ENCODE assay signal across 13 mouse cellular contexts in the genomic region with DNA sequence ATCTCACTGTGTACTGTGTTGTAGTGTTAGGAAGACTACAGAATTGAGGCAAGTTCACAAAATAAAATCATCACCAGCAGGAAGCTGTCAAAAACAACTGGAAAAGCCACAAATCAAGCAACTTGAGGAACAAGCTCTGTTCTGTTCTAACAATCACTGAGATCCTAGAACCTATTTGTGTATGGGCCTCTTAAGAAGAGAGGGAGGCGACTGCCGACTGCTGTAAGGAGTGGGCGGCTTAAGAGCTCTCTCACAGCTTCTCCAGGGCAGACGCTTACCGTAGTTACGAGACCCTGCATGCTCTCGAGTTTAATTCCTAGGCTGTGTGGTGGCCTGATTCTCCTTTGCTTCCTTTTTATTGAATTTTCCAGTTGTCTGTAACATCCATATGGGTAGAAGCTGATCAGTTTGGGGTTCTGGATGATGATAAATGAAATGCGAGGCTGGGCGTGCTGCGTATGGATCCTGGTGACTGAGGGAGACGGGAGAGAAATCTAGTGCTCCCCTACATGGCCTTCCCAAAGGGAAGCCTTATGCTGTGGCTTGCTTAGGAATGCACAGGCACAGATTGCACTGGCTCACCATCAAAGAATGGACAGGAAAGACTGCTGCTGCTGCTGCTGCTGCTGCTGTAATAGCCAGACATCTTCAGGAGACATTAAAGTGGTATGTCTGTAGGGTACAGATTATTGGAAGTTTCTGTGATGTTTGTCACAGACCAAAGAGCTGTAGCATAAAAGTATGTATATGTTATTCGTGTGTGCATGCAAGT.
DNase-seq lines count a peak whose midpoint lies in the region; ATAC-seq and TF ChIP-seq lines count a peak whose summit lies in the region.
"Had no signal": no experiment of that assay in that cellular context is flagged by ENCODE, and none has a peak within 500 bp of the region (broad histone marks: within the 10 kb centered on the region; RNA-seq: fewer than 3 reads in every experiment).

No protein-coding gene starts in this region.

- peak overlapping the region; percentile 80 for H3K27ac ChIP-seq in heart, embryonic 12.5 days (ENCODE audit: poor library complexity, severe bottlenecking)
- peak overlapping the region; percentile 90 for H3K27ac ChIP-seq in lung, embryonic 16.5 days (ENCODE audit: low read length)
- peak overlapping the region; percentile 75 for H3K27ac ChIP-seq in embryonic facial prominence, embryonic 12.5 days
- no peak overlapping the region for H3K27ac ChIP-seq in forebrain, embryonic 15.5 days (replicated peaks)
- no peak overlapping the region for H3K27ac ChIP-seq in cerebellum, adult 2 months (ENCODE audit: insufficient read depth, low read length)
- H3K27ac ChIP-seq: neural tube, embryonic 12.5 days had no signal

- TF ChIP-seq POLR2A in myocyte (IDR thresholded peaks at IDR 0.05; ENCODE audit: insufficient read length, low read depth): no peak
- no peak for TF ChIP-seq POLR2A in cerebellum, adult 2 months (IDR thresholded peaks at IDR 0.05; ENCODE audit: borderline replicate concordance, insufficient read depth, low read length)

- H3K9ac ChIP-seq in heart, embryonic 12.5 days: peak overlapping the region; percentile 51
- H3K9ac ChIP-seq in lung, embryonic 16.5 days (ENCODE audit: low read length): peak overlapping the region; percentile 49
- no peak overlapping the region for H3K9ac ChIP-seq in embryonic facial prominence, embryonic 12.5 days
- H3K9ac ChIP-seq in forebrain, embryonic 15.5 days (replicated peaks): no peak overlapping the region
- H3K9ac ChIP-seq: neural tube, embryonic 12.5 days had no signal

- peaks cover 100% of the 10 kb centered on the region for H3K79me2 ChIP-seq in myocyte (ENCODE audit: control insufficient read depth, insufficient read depth)

- 42% methylated on average over 12 of the region's 12 CpGs for WGBS in heart, embryonic 12.5 days
- 40% methylated on average over 12 of the region's 12 CpGs for WGBS in lung, embryonic 16.5 days
- WGBS in embryonic facial prominence, embryonic 12.5 days: 56% methylated on average over 12 of the region's 12 CpGs
- 60% methylated on average over 12 of the region's 12 CpGs for WGBS in forebrain, embryonic 15.5 days
- WGBS in cerebellum, adult 2 months: 70% methylated on average over 12 of the region's 12 CpGs

- ATAC-seq in heart, embryonic 12.5 days (ENCODE audit: insufficient number of reproducible peaks, low FRiP score): peak; percentile 19; the same call in 1 of the 2 replicates
- peak; percentile 65 for ATAC-seq in lung, embryonic 16.5 days (ENCODE audit: low read depth)
- ATAC-seq in embryonic facial prominence, embryonic 12.5 days (ENCODE audit: insufficient number of reproducible peaks, insufficient read depth, low FRiP score, low TSS enrichment): no peak
- no peak for ATAC-seq in forebrain, embryonic 15.5 days (replicated peaks)
- ATAC-seq: forebrain, embryonic 16.5 days; hindbrain, embryonic 16.5 days had no signal

- peak overlapping the region; percentile 41 for H3K4me2 ChIP-seq in heart, embryonic 12.5 days
- H3K4me2 ChIP-seq in lung, embryonic 16.5 days (ENCODE audit: low read depth, low read length): peak overlapping the region; percentile 33
- peak overlapping the region; percentile 18 for H3K4me2 ChIP-seq in embryonic facial prominence, embryonic 12.5 days (replicated peaks)
- peak overlapping the region; percentile 99 for H3K4me2 ChIP-seq in myocyte (ENCODE audit: low read depth)
- no peak overlapping the region for H3K4me2 ChIP-seq in forebrain, embryonic 15.5 days (replicated peaks)
- H3K4me2 ChIP-seq: liver, embryonic 11.5 days; neural tube, embryonic 12.5 days had no signal

- no peaks in the 10 kb centered on the region for H3K27me3 ChIP-seq in heart, embryonic 12.5 days (replicated peaks)
- H3K27me3 ChIP-seq in lung, embryonic 16.5 days (ENCODE audit: control insufficient read depth, insufficient read depth, low read depth, low read length): no peaks in the 10 kb centered on the region
- no peaks in the 10 kb centered on the region for H3K27me3 ChIP-seq in embryonic facial prominence, embryonic 12.5 days
- H3K27me3 ChIP-seq in myocyte (ENCODE audit: control insufficient read depth, insufficient read depth, insufficient read length): no peaks in the 10 kb centered on the region
- H3K27me3 ChIP-seq in forebrain, embryonic 15.5 days: no peaks in the 10 kb centered on the region
- no peaks in the 10 kb centered on the region for H3K27me3 ChIP-seq in cerebellum, adult 2 months (ENCODE audit: control insufficient read depth, insufficient read depth, low read length)
- H3K27me3 ChIP-seq: neural tube, embryonic 12.5 days had no signal

- no peak for TF ChIP-seq CTCF in cerebellum, adult 2 months (IDR thresholded peaks at IDR 0.05; ENCODE audit: borderline replicate concordance, insufficient read depth, low read depth, low read length)

- H3K4me3 ChIP-seq in heart, embryonic 12.5 days: no peak overlapping the region
- H3K4me3 ChIP-seq in lung, embryonic 16.5 days (ENCODE audit: low read length): peak overlapping the region; percentile 17; the same call in 1 of the 2 replicates
- no peak overlapping the region for H3K4me3 ChIP-seq in embryonic facial prominence, embryonic 12.5 days
- H3K4me3 ChIP-seq in myocyte: peak overlapping the region; percentile 8
- no peak overlapping the region for H3K4me3 ChIP-seq in forebrain, embryonic 15.5 days
- no peak overlapping the region for H3K4me3 ChIP-seq in cerebellum, adult 2 months (replicated peaks; ENCODE audit: insufficient read depth, low read depth, low read length)
- H3K4me3 ChIP-seq: neural tube, embryonic 12.5 days had no signal

- H3K4me1 ChIP-seq in heart, embryonic 12.5 days (replicated peaks): peaks cover 90% of the 10 kb centered on the region
- H3K4me1 ChIP-seq in lung, embryonic 16.5 days (replicated peaks; ENCODE audit: control insufficient read depth, insufficient read depth, low read length): peaks cover 78% of the 10 kb centered on the region
- H3K4me1 ChIP-seq in embryonic facial prominence, embryonic 12.5 days: peaks cover 58% of the 10 kb centered on the region
- H3K4me1 ChIP-seq in forebrain, embryonic 15.5 days: peaks cover 5% of the 10 kb centered on the region; the same call in 1 of the 2 replicates
- peaks cover 26% of the 10 kb centered on the region for H3K4me1 ChIP-seq in cerebellum, adult 2 months (ENCODE audit: control insufficient read depth, insufficient read depth, low read length)
- H3K4me1 ChIP-seq: neural tube, embryonic 12.5 days had no signal

- peaks cover 17% of the 10 kb centered on the region; the same call in 1 of the 2 replicates for H3K36me3 ChIP-seq in heart, embryonic 12.5 days
- no peaks in the 10 kb centered on the region for H3K36me3 ChIP-seq in lung, embryonic 16.5 days (ENCODE audit: control insufficient read depth, insufficient read depth, low read length)
- peaks cover 19% of the 10 kb centered on the region for H3K36me3 ChIP-seq in embryonic facial prominence, embryonic 12.5 days
- peaks cover 19% of the 10 kb centered on the region for H3K36me3 ChIP-seq in myocyte (ENCODE audit: control insufficient read depth, insufficient read depth)
- no peaks in the 10 kb centered on the region for H3K36me3 ChIP-seq in forebrain, embryonic 15.5 days
- H3K36me3 ChIP-seq: neural tube, embryonic 12.5 days had no signal

- H3K9me3 ChIP-seq in heart, embryonic 12.5 days (replicated peaks): no peaks in the 10 kb centered on the region
- H3K9me3 ChIP-seq in lung, embryonic 16.5 days (ENCODE audit: control insufficient read depth, low read length): no peaks in the 10 kb centered on the region
- no peaks in the 10 kb centered on the region for H3K9me3 ChIP-seq in embryonic facial prominence, embryonic 12.5 days
- H3K9me3 ChIP-seq in forebrain, embryonic 15.5 days: no peaks in the 10 kb centered on the region
- H3K9me3 ChIP-seq: neural tube, embryonic 12.5 days had no signal

- DNase-seq in heart, adult 8-10 months (ENCODE audit: low spot score): no peak
- no peak for DNase-seq in lung, postnatal 14 days
- DNase-seq in cerebellum, adult 2 months: no peak
- DNase-seq: cerebellum, postnatal 25 days had no signal

- peak overlapping the region; percentile 23 for H3ac ChIP-seq in myocyte (ENCODE audit: control insufficient read depth, insufficient read length)

TF ChIP-seq in myocyte, 11 proteins besides CTCF, POLR2A, EP300 and RAD21:
- TF ChIP-seq E2F4 (IDR thresholded peaks at IDR 0.05; ENCODE audit: insufficient read depth) (no peak), CEBPB (IDR thresholded peaks at IDR 0.05; ENCODE audit: insufficient read depth, poor library complexity, severe bottlenecking) (0 out of 2 replicates have a peak, but pooled peaks have one; percentile 53), MYOG (IDR thresholded peaks at IDR 0.05; ENCODE audit: control insufficient read depth in 1 of 3, insufficient read depth in 1 of 3, insufficient read length in 2 of 3, low read depth in 2 of 3) (peak in 1 of 3 experiments; percentile 15), POLR2AphosphoS2 (IDR thresholded peaks at IDR 0.05; ENCODE audit: insufficient read length, low read depth) (no peak)

Comparison
In these comparisons a context has a peak if more than half of its experiments do, and no peak if none do; other contexts are left out.
1. ATAC-seq: peak in heart, embryonic 12.5 days (single experiment) and lung, embryonic 16.5 days (single experiment); none in embryonic facial prominence, embryonic 12.5 days (single experiment) and forebrain, embryonic 15.5 days (single experiment).
2. H3K27ac ChIP-seq: peak in heart, embryonic 12.5 days (single experiment), lung, embryonic 16.5 days (single experiment) and embryonic facial prominence, embryonic 12.5 days (single experiment); none in forebrain, embryonic 15.5 days (single experiment) and cerebellum, adult 2 months (single experiment).
3. H3K4me3 ChIP-seq: peak in lung, embryonic 16.5 days (single experiment) and myocyte (single experiment); none in heart, embryonic 12.5 days (single experiment), embryonic facial prominence, embryonic 12.5 days (single experiment), forebrain, embryonic 15.5 days (single experiment) and cerebellum, adult 2 months (single experiment).
4. H3K9ac ChIP-seq: peak in heart, embryonic 12.5 days (single experiment) and lung, embryonic 16.5 days (single experiment); none in embryonic facial prominence, embryonic 12.5 days (single experiment) and forebrain, embryonic 15.5 days (single experiment).